Mouse (Mus musculus) bone marrow, adult 2 months (tissue): ENCODE measurements around the gene Nppc.

Experiments
- CTCF ChIP-seq: fragments of 200-500 bp; IDR thresholded peaks from 2 replicates; pipeline ENCODE4 v1.5.1; 2011; ENCODE audit warnings: low read length, control low read depth; ENCODE audit not compliant: control insufficient read depth, insufficient read depth
- POLR2A ChIP-seq: fragments of 200-500 bp; IDR thresholded peaks from 2 replicates; pipeline ENCODE4 v1.6.1; 2011; ENCODE audit warnings: low read depth, mild to moderate bottlenecking, control low read depth, low read length, borderline replicate concordance; ENCODE audit not compliant: control insufficient read depth

GRCm38 (mm10) chr1:86633434-86633833 is 36.9 kb downstream of the Nppc start:
- TF ChIP-seq CTCF (no peak), POLR2A (no peak)
